Mouse (Mus musculus) embryo, embryonic 11.5 days (tissue): ENCODE data around the gene Ccdc96.
A peak's percentile ranks its signal among the peaks of the same experiment; 100 is the strongest.

Source experiments
- DNase-seq: peaks from one replicate; pipeline ENCODE4 v3.0.0-alpha.2; 2012; ENCODE audit warnings: low read depth, low spot score

Gene Ccdc96

GRCm38 (mm10) chr5:36472876-36473655 is 11.3 kb upstream of the Ccdc96 start:
- no peak for DNase-seq

GRCm38 (mm10) chr5:36474283-36474682 is 10.1 kb upstream of the Ccdc96 start:
- DNase-seq = peak; percentile 62

GRCm38 (mm10) chr5:36477486-36477885 is 6.9 kb upstream of the Ccdc96 start:
- DNase-seq = no peak

- DNase-seq = no peak
These were observed 5.6 kb upstream of the Ccdc96 start for GRCm38 (mm10) chr5:36478540-36479420.

- no peak for DNase-seq
These were observed 4.7 kb upstream of the Ccdc96 start for GRCm38 (mm10) chr5:36479735-36480134.

- DNase-seq = no peak
These were observed 4.0 kb upstream of the Ccdc96 start for GRCm38 (mm10) chr5:36480398-36480797.

GRCm38 (mm10) chr5:36481114-36481513 is 3.3 kb upstream of the Ccdc96 start:
- no peak for DNase-seq

- DNase-seq = no peak
These were observed 936 bp upstream of the Ccdc96 start for GRCm38 (mm10) chr5:36483203-36484101.

GRCm38 (mm10) chr5:36485306-36485705 is 918 bp downstream of the Ccdc96 start:
- DNase-seq = no peak

- DNase-seq = no peak
These were observed 4.8 kb downstream of the Ccdc96 start for GRCm38 (mm10) chr5:36489225-36489624.

- DNase-seq = no peak
These were observed 9.5 kb downstream of the Ccdc96 start for GRCm38 (mm10) chr5:36493919-36494318.

- no peak for DNase-seq
These were observed 10.3 kb downstream of the Ccdc96 start for GRCm38 (mm10) chr5:36494709-36495108.

GRCm38 (mm10) chr5:36505235-36505634 is 20.8 kb downstream of the Ccdc96 start:
- no peak for DNase-seq

- DNase-seq = no peak
These were observed 21.3 kb downstream of the Ccdc96 start for GRCm38 (mm10) chr5:36505643-36506042.

GRCm38 (mm10) chr5:36508351-36508750 is 24.0 kb downstream of the Ccdc96 start:
- no peak for DNase-seq

- DNase-seq = no peak
These were observed 26.6 kb downstream of the Ccdc96 start for GRCm38 (mm10) chr5:36510956-36511355.

- no peak for DNase-seq
These were observed 30.7 kb downstream of the Ccdc96 start for GRCm38 (mm10) chr5:36515126-36515525.

GRCm38 (mm10) chr5:36515558-36515957 is 31.2 kb downstream of the Ccdc96 start:
- DNase-seq = no peak

GRCm38 (mm10) chr5:36517596-36517995 is 33.2 kb downstream of the Ccdc96 start:
- no peak for DNase-seq

GRCm38 (mm10) chr5:36519751-36520150 is 35.4 kb downstream of the Ccdc96 start:
- no peak for DNase-seq

- DNase-seq = no peak
These were observed 38.4 kb downstream of the Ccdc96 start for GRCm38 (mm10) chr5:36522782-36523181.
